Mouse (Mus musculus) urinary bladder, postnatal 36 days (tissue): Measurements from ENCODE around the gene Sod2.
"Not testable (repeated sequence)": the region's sequence is repeated elsewhere in the genome, so short reads cannot be mapped to it uniquely, and the experiment has no call there.

ENCODE experiments used
- DNase-seq, 2 experiments: peaks; one replicate each; pipeline ENCODE4 v3.0.0; 2022; ENCODE audit warnings: low spot score in 2 of 2, mixed read lengths in 1 of 2

Sod2 gene

DNA sequence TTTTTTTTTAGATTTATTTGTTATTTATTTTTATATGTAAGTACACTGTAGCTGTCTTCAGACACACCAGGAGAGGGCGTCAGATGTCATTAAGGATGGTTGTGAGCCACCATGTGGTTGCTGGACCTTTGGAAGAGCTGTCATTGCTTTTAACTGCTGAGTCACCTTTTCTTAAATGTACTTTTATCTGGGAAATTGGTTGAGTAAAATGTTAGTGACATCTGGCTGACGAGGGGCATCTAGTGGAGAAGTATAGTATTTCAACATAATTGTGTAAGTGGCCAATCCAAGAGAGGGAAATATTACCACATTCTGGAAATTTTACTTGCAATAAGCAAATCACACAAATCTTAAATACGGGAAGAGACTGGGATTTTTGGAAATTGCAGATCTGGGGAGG is 3.2 kb downstream of the Sod2 start:
- DNase-seq, result no peak

DNA sequence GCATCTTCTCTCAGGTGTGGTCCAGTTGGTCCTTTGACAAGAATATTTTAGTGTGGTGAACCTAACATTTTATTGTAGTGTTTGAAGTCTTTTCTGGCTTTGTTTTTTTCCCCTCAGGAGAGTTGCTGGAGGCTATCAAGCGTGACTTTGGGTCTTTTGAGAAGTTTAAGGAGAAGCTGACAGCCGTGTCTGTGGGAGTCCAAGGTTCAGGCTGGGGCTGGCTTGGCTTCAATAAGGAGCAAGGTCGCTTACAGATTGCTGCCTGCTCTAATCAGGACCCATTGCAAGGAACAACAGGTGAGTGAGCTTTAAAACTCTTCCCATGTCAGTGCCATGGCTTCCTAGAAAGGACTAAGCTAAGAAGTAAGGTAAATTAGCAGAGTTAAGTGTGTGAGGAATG is 6.7 kb downstream of the Sod2 start:
- no peak for DNase-seq

DNA sequence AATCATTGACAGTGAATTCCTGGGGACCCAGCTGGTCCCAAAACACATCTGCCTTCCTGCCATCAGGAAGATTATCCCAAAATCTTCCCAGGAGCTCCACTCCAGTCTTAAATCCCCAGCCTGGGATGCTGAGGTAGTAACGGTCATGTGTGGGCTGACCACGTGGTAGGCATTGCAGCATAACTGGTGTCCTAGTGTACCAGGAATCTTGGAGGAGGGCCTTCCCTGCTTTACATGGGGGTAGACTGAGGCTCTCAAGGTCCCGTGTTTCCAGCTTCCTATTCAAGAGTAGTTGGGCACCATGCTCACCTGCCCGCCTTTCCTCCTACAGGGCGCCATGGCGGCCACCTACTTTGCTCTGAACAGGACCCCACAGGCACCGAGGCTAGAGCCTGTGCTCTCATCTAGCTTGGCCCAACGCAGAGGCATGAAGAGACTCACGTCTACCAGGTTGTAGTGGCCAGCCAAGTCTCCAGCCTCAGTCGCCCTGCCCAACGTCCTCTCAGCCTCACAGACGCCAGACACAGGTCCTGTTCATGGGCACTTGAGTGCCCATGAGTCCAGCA is 30.1 kb downstream of the Sod2 start:
- not testable (repeated sequence) for DNase-seq

DNA sequence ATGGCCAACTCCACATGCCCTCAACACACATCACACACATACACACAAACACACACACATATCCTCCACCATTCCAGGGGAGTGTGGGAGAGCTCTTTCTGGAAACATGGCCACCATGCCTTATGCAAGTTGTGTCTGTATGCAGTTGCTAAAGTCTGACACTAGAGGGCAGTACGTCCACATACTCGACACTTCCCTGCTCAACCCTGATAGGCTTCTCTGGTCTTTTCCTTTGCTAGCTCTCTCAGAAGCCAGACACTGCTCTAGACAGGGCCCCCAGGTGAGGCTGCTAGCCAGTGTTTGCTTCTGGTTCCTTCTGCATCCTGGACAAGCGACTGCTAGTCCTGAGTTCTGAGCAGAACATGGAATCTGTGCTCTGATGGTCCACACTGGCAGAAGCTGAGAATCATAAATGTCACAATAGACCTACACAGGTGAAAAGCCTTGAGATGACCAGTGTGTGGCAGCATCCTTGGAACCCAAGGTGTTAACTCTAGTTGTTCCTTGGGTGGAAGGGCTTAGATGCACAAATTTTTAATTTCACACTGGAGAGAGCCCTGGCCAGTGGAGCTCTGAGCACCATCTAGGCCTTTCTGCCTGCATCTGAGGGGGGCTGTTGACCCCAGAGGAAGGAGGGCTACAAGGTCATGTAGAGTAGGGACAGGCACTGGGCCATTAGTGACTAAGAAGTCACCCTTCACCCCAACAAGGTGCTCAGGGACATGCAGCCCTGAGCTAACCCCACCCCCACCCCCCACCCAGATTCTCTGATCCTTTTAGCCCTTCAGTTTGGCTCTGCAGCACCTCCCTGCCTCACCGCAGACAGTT is 37.4 kb downstream of the Sod2 start:
- DNase-seq, result peak; percentile 19 to 37

DNA sequence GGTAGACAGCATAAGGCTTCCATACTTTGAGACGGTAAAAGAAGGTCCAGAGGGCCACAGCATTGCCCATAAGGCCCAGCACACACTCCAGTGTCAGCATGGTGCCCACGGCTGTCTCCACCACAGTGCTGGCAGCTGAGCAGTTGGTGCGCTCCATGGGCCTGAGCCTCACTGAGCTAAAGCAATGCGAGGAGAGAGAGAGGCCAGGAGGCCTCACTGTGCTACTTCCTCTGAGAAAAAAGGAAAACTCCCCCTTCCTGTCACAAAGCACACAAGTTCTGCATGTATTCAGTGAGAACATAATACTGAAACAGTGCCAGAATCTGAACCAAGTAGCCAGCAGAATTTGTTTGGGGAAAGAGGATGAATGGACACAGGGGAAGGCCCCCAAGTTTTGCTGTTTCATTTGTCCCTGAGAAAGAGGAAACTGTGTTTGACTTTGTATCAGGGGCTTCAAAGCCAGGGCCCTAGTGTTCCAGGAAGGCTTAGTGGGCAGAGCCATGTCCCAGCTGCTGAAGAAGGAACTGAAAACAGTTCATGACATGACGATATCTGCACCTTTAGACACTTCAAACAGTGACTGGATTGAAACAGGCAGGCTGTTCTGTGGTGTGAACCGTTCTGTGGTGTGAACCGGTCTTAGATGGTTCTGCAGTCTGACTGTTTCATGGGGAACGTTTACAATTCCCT is 45.6 kb downstream of the Sod2 start, which contains the start of gene Gpr31b:
Gpr31b (minus strand) TSS at position 173 of the 690 bp plus-strand sequence.
- DNase-seq, result not testable (repeated sequence)

DNA sequence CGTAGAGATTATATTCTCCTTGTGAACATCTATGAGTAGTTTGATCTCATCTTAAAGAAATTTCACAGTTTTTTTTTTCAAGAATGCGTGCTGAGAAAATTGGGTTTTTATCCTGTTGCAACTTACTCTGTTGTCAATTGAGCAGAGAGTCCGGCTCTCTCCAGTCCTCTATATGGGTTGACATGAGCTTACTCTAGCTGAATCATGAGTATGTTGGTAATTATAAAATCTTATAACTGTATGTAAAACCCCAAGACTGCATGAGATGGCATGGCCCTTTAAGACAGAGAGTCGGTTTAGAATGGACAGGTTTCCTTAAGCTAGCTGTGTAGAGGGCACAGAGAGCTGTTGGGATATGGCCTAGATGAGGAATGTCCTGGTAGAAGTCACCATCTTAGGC is 54.2 kb downstream of the Sod2 start, which contains the start of gene Tcp10b:
Tcp10b (plus strand) TSS at position 301 of the 400 bp plus-strand sequence.
- not testable (repeated sequence) for DNase-seq

DNA sequence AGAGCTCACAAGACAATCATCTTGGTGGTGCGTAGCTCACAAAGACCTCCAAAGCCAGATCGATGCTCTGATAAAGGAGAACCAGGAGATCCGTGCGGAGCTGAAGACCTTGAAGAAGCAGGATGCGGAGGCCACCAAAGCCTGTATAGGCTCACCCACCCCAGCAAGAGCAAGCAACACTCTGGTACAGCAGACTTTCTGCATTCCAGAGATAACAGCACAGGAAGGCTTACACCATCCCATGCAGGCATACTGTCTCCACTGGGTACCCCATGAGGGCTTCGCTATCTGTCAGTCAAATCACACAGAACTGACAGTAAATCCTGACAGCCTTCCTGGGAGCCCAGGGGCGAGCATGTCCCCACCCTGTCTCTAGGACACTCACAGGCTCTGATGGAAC is 56.2 kb downstream of the Sod2 start:
- DNase-seq, result not testable (repeated sequence)

DNA sequence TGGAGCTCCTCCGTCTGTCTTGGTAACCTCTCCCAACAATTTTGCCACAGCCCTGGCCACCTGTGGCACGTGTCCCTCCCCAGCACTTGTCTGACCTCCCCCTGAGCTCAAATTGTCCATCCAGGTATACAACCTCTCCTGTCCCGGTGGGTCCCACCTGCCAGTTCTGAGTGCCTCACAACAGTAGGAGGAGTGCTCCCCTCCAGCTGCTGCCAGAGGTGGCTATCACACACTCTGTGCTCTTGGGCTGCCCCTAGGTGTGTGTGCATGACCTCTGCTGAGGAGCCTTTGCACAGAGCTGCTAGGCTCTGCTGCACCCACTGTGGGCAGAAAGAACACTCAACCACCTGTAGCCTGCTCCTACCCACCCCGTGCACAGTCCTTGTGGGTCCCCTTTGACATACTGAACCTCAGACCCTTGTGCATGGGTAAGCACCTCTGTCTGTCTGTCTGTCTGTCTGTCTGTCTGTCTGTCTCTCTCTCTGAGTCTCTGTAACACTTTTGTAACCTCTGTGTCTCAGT is 61.3 kb downstream of the Sod2 start:
- not testable (repeated sequence) for DNase-seq

DNA sequence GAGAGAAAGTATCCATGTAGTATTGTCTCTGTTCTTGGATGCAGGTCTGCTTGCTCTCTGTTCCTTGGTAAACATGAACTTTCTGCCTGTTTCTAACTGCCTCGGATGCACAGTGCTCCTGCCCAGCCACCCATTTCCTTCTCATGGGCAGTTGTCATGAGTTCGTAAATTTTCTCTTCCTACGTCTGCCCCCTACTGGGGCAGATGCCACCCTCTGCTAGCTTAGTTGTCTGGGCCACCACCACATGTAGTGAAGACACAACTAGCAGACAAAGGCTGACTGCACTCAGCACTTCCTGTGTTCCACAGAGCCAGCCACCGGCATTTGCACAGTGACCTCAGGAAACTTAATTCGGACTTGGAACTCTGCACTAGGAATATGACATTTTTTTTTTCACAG is 62.6 kb downstream of the Sod2 start:
- DNase-seq, result not testable (repeated sequence)
